Mouse (Mus musculus): ENCODE data around the gene Dag1. TPM values are rescaled to one million over a fixed set of nuclear protein-coding genes. Genes with fewer than 3 reads are reported as not detected.
A peak's percentile ranks its signal among the peaks of the same experiment; 100 is the strongest.
"Not testable (repeated sequence)": the region's sequence is repeated elsewhere in the genome, so short reads cannot be mapped to it uniquely, and the experiment has no call there.

Dag1 gene
- polyA plus RNA-seq (2012; rRNA removed) = 60.0 and 110 TPM in 2 replicates

DNA sequence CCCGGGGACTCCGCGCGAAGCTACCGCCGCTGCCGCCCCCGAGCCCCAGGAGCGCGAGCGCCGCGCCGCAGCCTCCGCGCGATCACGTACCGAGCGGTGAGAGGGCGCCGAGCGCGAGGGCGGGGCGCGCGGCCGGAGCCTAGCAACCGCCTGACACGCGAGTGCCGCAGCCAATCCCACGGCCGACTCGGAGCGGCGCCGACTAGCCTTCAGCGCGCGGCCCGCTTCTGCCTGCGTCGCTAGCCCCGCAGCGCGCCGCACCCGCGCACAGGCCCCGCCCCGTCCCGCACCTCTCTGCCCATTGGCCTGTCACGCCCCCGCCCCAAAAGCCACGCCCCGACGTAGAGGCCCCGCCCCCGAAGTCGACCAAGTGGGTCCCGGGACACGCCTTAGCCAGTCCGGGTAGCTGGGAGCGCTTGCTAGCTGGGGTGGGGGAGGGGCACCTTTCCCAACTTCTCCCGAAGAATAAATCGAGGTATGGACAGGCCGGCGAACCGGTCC is at the start of gene Dag1:
Gene Dag1, minus strand, starts transcription at position 269 of the 501 bp plus-strand sequence.
- no peak for DNase-seq (ENCODE audit: low read depth)

DNA sequence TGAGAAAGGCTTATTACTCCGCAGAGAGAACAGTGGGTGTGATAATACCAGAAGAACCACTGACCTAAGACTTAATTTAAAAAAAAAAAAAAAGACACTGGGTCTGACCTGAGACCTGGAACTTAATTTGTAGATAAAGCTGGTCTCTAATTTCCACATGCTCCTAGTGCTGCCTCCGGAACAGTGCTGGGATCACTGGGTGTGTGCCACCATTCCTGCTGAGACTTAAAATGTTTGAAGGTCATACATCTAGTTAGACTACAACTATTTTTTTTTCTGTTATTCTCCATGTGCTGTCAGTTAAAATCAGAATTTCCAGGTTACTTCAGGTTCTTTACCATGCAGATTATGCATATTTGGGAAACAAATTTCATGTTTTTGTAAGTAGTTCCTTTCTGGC is 44.4 kb upstream of the Dag1 start:
- DNase-seq (ENCODE audit: low read depth) = no peak

DNA sequence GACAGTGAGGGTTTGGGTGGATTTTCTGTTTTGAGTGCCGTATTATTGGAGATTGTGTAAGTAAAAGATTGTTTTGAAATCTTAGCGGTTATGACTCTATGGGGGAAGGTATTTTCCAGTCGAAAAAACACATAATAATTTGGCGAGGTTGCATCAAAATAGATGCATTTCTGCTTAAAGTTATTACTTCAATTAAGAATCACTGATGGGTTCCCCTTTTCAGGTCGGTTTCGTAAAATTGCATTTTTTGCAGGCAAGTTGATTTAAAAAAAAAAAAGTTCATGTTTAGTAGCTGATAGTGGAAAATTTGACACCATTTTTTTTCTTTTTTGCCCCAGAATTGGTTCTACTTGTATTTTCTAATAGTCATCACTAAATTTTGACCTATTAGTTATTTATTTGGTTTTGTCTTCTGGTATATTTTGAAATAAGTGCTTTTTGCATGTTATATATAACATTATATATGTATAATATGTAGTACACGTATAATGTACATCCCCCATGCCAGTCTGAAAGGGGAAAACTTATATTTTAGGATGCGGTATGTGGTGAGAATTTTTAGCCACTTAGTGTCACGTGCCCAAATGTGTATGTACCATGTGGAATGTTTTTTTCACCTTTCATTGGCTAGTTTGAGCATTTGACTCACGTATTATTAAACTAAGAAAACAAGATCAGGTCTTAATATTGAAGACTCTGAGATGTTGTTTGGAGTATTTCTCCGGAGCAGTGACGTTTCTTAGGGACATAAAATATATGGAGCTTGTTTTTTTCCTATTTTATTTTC is 43.5 kb upstream of the Dag1 start:
- no peak for DNase-seq (ENCODE audit: low read depth)

DNA sequence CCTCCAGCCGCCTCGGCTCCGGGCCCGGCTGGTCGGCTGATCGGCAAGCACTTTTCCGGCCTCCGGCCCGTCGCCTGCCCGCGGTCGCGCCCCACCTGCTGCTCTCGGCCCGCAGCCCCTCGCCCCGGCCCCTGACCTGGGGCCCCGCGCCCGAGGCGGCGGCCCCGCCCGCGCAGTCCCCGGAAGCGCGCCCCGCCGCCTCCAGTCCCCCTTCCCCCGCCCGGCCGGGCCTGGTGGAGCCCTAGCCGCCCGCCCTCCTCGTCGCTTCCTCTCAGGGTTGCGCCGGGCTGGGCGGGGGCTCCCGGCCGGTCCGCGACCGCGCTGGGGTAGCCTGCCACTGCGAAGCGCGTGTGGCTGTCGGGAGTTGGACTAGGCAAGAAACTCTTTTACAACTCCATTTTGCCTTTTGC is 42.8 kb upstream of the Dag1 start:
- no peak for DNase-seq (ENCODE audit: low read depth)

DNA sequence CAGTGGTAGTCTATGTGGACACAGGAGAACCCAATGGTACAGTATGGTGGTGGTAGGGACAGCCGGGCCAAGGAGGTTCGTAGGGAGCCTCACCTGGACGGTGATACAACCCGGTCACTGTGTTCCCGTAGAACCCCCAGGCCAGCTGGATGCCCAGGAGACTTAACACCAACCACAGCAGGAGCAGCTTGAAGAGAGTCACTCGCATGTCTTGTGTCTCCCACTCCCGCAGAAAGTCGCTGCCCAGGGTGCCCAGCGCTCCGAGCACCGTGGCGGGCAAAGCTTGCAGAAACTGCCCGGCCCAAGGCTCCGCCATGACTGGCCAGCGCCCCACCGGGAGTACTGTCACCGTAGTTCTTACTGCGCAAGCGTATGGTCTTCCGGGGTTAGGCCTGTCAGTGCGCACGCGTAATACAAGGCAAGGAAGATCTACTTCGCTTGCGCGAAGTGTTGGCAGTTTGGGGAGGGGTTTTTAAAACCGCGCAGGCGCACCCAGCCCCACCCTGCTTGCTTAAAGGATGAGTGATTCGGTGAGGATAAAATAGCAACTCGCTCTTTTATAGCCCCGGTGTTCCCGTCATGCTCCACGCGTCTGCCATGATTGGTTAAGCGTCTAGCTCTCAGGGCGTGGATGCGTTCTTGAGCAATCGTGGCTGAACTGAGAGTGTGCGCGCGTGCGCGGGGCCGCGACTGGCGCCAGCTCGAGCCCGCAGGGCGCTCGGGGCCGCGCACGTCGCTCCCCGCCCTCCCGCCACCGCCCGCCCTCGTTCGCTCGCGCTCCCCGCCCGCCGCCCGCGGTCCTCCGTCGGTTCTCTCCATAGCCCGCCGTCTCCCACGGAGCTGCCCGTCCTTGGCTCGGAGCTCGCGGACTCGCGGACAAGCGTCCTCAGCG is 42.1 kb upstream of the Dag1 start, which contains the start of the genes Rhoa and Tcta:
Gene Rhoa, plus strand, starts transcription at position 501 of the 892 bp plus-strand sequence.
Gene Tcta, minus strand, starts transcription at position 532 of the 892 bp plus-strand sequence.
- DNase-seq (ENCODE audit: low read depth) = peak; percentile 97

DNA sequence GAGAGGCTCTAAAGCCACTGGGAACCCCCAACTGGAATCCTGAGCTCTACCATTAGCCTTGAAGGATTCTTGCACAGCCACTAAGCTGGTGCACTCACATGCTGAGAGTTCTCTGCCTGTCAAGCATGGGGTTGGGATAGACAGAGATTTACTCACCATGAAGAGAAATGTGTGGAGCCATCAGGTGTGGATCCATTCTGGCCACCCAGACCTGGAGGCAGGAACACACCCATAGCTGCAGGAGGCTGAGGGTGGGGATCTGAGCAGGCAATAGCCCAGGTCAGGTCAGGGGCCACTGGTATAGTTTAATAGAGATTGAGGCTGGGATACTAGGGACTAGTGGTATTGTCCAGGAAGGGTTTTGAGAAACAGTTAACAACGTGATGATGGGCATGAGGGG is 41.4 kb upstream of the Dag1 start:
- no peak for DNase-seq (ENCODE audit: low read depth)

DNA sequence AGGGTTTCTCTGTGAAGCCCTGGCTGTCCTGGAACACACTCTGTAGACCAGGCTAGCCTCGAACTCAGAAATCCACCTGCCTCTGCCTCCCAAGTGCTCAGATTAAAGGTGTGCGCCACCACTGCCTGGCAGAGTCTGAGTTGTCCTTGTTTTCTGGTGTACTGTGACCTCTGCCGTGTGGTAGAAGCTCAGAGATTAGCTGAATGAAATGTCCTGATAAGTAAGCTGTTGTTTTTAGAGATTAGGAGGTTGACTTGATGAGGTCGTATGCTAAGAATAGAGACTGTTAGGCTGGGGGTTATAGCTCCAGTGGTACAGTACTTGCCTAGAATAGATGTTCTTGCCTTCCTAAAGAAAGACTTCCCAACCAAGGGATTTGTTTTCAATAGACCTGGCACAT is 41.0 kb upstream of the Dag1 start:
- DNase-seq (ENCODE audit: low read depth) = no peak

DNA sequence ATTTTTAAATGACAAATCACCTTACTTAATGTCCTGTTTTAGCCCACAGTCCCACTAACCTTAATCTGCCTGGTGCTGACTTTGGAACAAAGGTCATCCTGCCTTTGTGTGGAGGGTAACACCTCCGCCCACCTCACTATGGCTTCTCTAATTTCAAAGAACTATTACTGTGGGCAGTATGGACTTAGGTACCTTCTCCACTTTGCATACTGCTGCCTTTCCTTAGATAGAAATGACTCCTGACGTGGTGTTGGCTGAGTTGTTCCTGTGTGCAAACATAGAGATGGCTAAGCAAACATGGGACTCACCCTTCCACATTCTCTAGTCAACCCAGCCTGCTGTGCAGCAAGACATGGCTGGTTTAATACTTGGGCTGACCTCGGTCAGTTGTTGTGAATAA is 38.1 kb upstream of the Dag1 start:
- DNase-seq (ENCODE audit: low read depth) = no peak

DNA sequence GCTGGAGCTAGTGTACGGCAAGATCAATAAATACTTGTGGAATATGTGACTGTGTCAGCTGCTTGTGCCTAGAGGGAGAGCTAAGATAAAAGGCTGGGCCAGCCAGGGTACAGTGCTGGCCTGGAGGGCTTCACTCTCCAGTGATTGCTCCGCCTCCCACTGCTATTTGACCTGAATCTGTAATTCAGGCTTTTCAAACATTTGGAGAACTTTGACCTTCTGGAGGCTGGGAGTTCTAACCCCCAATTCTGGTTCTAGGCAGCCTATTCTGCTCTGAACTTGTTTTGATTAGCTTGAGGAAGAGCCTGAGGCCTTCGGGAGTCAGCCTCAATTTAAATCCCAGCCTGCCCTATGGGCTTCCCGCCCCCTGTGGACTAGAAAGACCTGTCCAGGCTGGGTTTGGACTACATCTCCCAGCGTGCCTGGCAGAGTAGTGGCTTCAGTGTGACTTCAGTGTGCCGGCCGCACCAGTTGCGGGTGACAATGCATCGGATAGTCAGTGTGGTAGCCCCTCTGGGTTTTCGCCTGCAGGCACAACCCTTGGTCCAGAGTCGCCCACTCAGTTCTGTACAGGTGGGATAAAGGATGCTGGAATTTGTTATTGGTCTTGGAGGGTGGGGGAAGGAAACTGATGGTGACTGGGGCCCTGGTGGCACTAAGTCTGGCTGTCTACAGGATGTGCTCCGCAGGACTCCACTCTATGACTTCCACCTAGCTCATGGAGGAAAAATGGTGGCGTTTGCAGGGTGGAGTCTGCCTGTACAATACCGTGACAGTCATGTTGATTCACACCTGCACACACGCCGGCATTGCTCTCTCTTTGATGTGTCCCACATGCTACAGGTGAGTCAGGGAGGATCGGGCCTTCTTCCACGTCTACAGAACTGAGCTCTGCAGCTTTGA is 32.9 kb upstream of the Dag1 start, which contains the start of gene Amt:
Gene Amt, plus strand, starts transcription at position 401 of the 903 bp plus-strand sequence.
- no peak for DNase-seq (ENCODE audit: low read depth)

DNA sequence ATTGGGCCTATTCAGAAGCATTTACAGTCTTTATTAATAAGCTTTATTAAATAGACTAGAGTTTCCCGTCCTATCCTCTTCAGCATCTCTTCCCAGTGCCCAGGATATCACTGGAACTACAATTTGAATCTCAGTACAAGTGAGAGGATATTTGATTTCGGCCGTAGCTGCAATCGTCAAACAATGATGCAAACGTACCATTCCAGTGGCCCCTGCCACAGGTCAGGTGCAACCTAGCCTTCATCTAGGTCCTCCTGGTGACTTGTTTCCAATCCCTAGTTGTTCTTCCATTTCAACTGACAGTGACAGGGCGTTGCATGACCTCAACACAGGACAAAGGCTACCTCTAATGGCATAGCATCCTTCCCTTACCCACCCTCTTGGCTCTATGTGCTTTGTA is 27.0 kb upstream of the Dag1 start:
- DNase-seq (ENCODE audit: low read depth) = no peak

DNA sequence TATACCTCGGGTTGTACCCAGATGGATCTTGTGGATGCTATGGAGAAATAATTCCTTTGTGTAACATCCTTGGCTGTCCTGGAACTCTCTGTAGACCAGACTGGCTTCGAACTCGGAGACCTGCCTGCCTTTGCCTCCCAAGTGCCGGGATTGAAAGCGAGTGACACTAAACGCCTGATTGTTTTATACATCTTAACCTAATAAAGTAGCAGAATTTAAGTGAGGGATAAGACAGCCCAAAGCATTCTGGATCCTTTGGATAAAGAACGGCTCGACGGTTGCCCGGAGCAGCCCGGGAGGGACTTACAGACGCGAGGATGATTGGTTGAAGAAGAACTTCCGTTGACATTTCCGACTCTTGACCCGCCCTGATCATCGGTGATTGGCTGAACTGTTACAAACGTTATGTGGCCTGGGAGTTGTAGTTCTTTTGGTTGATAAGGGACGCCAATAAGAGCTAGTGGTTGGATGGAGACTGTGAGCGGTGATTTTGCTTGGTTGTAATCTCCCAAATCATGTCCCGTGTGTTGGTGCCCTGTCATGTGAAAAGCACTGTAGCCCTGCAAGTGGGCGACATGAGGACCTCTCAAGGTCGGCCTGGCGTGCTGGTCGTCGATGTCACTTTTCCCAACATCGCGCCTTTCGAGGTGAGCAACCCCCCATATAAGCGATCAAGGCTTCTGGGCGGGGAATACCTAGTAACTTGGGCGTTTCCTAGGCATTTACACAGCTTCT is 26.4 kb upstream of the Dag1 start, which contains the start of gene Nicn1:
Gene Nicn1, plus strand, starts transcription at position 414 of the 735 bp plus-strand sequence.
- peak; percentile 91 for DNase-seq (ENCODE audit: low read depth)

DNA sequence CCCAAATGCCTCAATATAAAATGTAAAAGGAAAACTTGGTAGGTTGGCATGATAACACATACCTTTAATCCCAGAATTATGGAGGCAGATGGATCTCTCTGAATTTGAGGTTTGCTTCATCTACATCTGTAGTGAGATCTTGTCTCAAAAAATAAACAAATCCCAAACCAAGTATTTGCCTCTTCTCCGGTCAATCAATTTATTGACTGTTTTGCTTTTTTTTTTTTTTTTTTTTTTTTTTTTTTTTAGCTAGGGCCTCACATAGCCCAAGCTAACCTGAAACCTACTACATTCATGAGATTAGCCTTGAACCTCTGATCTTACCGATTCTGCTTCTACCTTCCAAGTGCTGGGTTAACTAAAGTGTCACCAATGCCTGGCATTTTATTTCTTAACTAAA is 25.6 kb upstream of the Dag1 start:
- DNase-seq (ENCODE audit: low read depth) = no peak

DNA sequence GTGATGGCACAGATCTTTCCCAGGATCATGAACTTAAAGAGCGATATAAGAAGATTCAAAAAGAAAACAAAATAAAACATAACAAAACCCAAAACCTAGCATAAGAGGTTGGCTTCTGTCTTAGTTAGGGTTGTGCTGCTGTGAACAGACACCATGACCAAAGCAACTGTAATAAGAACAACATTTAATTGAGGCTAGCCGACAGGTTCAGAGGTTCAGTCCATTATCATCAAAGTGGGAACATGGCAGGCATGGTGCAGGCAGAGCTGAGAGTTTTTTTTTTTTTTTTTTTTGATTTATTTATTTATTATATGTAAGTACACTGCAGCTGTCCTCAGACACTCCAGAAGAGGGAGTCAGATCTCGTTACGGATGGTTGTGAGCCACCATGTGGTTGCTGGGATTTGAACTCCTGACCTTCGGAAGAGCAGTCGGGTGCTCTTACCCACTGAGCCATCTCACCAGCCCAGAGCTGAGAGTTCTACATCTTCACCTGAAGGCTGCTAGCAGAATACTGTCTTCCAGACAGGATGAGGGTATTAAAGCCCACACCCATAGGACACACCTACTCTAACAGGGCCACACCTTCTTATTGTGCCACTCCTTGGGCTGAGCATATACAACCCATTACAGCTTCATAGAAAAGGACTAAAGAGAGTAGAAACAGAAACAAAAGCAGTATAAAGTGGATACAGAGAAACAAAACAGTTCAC is 23.9 kb upstream of the Dag1 start:
- not testable (repeated sequence) for DNase-seq (ENCODE audit: low read depth)

DNA sequence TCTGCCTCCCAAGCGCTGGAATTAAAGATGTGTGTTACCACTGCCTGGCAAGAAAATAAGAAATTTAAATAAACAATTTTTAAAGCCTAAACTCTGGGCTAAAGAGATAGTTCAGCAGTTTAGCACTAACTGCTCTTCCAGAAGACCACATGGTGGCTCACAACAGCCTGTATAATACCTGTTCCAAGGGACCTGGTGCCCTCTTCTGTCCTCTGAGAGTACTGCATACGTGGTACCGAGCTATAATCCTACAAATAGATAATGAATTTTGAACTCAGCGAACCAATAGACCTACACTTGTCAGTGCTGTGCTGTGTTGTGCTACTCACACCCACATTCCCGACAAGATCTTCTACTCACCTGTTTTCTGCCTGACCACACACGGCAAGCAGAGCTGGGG is 20.7 kb upstream of the Dag1 start:
- DNase-seq (ENCODE audit: low read depth) = no peak

DNA sequence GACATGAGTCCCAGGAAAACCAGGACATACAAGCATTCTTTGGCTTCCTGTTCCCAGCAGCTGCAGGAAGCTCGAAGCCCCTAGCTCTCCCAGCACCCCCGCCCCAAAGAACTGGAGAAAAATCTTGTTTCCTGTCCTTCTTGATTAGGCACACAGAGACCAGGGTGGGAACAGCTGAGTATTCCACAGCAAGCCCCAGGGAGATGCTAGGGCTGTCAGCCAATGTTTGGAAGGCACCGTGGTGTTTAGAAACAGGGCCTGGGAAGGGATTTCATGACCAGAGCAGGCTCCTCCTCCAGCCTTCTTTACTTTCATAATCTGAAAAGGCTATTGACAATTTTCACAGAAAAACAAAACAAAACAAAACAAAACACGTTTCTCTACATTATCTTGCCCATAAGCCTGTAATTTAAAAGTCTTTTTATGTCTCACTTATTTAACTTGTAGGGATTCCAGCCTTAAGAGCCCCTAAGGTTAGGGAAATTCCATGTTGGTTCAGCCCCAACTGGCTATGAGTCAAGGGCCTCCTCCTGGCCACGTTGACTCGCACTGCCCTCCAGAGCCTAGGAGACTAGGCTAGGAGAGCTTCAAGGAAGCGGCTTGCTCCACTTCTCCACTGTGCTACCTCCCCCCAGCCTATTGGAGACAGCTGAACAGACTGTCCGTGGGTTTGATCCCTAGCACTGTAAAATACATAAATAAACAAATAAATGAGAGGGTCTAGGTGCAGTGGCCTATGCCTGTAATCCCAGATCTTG is 16.5 kb upstream of the Dag1 start:
- no peak for DNase-seq (ENCODE audit: low read depth)

DNA sequence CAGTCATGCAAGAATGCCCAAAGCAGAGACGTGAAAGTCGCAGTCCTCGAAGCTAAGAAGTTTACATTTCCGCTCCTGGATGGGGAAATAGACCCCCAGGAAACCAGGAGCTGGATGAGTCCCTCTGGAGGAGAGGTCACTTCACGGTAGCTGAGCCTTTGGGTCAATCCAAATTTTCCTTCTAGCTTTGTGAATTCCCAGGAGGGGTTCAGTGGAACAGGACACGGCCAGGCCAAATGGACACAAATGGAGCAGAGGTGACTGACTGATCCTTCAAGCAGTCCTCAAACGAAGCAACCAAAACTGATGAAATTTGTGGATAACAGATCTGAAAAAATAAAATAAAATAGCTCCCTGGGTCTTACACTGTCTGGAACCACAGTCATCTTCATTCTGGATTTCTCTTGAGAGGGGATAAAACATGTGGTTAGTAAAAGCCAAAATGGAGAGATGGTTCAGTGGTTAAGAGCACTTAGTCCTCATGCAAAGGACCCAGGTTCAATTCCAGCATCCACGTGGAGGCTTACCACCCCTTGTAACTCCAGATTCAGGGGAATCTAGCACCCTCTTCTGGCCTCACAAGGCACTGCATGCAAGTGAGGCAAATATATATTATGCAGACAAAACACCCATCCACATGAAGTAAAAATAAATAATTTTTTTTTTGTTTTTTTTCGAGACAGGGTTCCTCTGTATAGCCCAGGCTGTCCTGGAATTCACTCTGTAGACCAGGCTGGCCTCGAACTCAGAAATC is 15.1 kb upstream of the Dag1 start:
- no peak for DNase-seq (ENCODE audit: low read depth)

DNA sequence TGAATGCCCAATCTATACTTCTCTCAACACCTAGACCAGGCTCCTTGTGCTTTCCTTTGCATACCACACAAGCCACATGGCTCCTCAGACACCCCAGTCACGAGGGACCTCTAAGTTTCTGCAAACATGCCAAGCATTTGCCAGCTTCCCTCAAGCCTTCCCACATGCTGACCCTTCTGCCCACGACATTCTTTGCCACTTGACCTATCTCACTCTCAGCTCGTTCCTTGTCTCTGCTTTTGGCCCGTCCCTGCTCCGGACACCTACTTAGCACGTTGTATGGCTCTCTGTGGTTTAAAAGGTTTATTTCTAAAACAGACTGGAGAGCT is 11.5 kb upstream of the Dag1 start:
- DNase-seq (ENCODE audit: low read depth) = no peak

DNA sequence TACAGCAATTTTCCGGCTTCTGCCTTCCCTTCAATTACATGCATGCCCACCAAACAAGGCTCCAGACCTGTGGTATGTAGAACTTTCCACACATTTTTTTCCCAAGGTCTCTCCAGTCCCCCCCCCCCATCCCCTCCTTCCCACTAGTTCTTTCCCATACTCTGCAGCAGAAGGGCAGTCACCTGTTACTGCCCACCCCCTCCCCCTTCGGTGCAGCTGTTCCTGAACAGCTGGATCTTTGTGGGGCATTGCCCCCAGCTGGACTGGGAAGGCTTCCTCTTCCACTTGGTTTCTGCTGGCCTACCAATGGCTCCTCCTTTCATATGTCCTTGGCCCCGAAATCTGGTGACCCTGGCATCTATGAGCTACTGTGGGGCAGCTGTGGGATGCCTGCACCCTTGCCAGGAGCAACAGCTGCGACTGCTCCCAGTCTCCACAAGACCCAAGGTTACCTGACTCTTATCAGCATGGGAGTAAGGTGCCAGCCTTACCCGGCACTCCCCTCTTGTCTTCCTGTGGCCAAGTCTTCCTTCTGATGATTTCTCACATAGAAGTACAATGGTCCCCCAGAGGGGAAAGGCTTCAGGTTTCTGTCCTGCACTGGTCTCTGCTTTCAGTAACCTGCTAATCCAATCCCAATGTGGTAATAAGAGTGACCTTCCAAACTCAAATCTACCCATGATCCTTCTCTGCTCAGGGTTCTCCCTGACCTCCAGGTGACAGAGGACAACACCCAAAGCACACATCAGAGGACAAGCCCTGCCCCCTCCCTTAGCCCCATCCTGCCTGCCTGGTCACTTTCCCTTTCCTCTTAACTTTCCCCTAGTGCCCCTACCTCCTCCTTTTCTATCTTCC is 10.9 kb upstream of the Dag1 start:
- no peak for DNase-seq (ENCODE audit: low read depth)

Data from gonadal fat pad, adult 2 months (tissue).